Mouse (Mus musculus) kidney, adult 2 months (tissue): ENCODE measurements around the gene Slc35e1. TPM values are rescaled to one million over a fixed set of nuclear protein-coding genes. Genes with fewer than 3 reads are reported as not detected.

Experiments
- DNase-seq: peaks from one replicate; pipeline ENCODE4 v3.0.0; 2021
- H3K27ac ChIP-seq: fragments of 200-500 bp; 2 replicates; pipeline ENCODE4 v1.5.1; 2012; ENCODE audit warnings: low read depth, low read length, control low read depth, inconsistent platforms; ENCODE audit not compliant: insufficient read depth
- H3K27me3 ChIP-seq: fragments of 200-500 bp; replicated peaks from 2 replicates; pipeline ENCODE4 v1.6.1; 2012; ENCODE audit warnings: mild to moderate bottlenecking, moderate library complexity, low read length, inconsistent platforms; ENCODE audit not compliant: control insufficient read depth, insufficient read depth
- H3K36me3 ChIP-seq: fragments of 200-500 bp; 2 replicates; pipeline ENCODE4 v1.6.1; 2012; ENCODE audit warnings: mild to moderate bottlenecking, moderate library complexity, low read length, inconsistent platforms; ENCODE audit not compliant: control insufficient read depth, insufficient read depth
- H3K4me1 ChIP-seq: fragments of 200-500 bp; 2 replicates; pipeline ENCODE4 v1.6.1; 2011; ENCODE audit warnings: low read length; ENCODE audit not compliant: control insufficient read depth, insufficient read depth
- H3K4me3 ChIP-seq: fragments of 200-500 bp; 2 replicates; pipeline ENCODE4 v1.5.1; 2011; ENCODE audit warnings: mild to moderate bottlenecking, low read depth, low read length, control low read depth; ENCODE audit not compliant: insufficient read depth
- CTCF ChIP-seq: fragments of 200-500 bp; conservative IDR thresholded peaks from 2 replicates; pipeline ENCODE4 v1.5.1; 2011; ENCODE audit warnings: low read depth, mild to moderate bottlenecking, control low read depth, low read length, moderate library complexity, mixed read lengths; ENCODE audit not compliant: insufficient read depth, insufficient read length
- POLR2A ChIP-seq: fragments of 200-500 bp; IDR thresholded peaks from one replicate; pipeline ENCODE4 v1.6.1; 2011; ENCODE audit warnings: low read depth, low read length, control low read depth
- WGBS: fragments of 180-500 bp; shearing (Covaris S2); methylation state at CpG from one replicate; pipeline ENCODE4 v1.1.7; 2018; 5-methylcytosine and 5-hydroxymethylcytosine counted together
- polyA plus RNA-seq: library from polyadenylated mRNA; depleted of rRNA; stranded (reverse); fragments of >200 nt; gene quantifications from 2 replicates; pipeline ENCODE4 v1.2.3, GENCODE M21; 2012

Slc35e1 gene
- polyA plus RNA-seq, 1 experiment: 52.7 TPM

- H3K27ac ChIP-seq: no peak overlapping the region
Measured at GRCm38 (mm10) chr8:72497911-72498310, 5.5 kb upstream of the Slc35e1 start.

DNA sequence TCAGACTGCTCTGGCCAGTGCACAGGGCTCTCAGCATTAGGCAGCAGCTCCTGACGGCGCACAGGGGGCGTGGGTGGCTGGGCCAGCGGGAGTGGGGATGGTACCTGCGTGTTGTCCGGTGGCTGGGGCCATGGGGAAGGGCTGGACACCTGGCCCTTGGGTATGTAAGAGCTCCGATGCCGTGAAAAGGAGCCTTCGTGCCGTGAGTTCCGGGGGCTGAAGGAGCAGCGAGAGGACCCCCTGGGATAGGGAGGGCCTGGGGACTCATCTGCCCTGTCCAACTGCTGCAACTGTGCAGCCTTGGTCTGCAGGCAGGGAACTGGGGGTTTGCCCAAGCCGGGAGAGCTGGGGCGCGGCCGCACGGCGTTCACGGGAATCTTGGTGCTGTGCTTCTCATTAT, 3.8 kb upstream of the Slc35e1 start:
- Histone ChIP-seq H3K27me3 (no peaks in the 10 kb centered on the region), H3K36me3 (no peaks in the 10 kb centered on the region), H3K4me3 (no peak overlapping the region), H3K4me1 (peaks cover 8% of the 10 kb centered on the region), H3K27ac (no peak overlapping the region)
- DNase-seq: no peak
- WGBS: 89% methylated on average over 19 of the region's 19 CpGs
- TF ChIP-seq POLR2A (no peak), CTCF (no peak)

More at GRCm38 (mm10) chr8:72497911-72498310, 5.5 kb upstream of the Slc35e1 start:
- Histone ChIP-seq H3K36me3 (no peaks in the 10 kb centered on the region), H3K27me3 (no peaks in the 10 kb centered on the region), H3K4me1 (peaks cover 4% of the 10 kb centered on the region; the same call in 1 of the 2 replicates), H3K4me3 (no peak overlapping the region)
- TF ChIP-seq CTCF (no peak), POLR2A (no peak)
- WGBS: 74% methylated on average over 1 of the region's 1 CpGs
- no peak for DNase-seq

DNA sequence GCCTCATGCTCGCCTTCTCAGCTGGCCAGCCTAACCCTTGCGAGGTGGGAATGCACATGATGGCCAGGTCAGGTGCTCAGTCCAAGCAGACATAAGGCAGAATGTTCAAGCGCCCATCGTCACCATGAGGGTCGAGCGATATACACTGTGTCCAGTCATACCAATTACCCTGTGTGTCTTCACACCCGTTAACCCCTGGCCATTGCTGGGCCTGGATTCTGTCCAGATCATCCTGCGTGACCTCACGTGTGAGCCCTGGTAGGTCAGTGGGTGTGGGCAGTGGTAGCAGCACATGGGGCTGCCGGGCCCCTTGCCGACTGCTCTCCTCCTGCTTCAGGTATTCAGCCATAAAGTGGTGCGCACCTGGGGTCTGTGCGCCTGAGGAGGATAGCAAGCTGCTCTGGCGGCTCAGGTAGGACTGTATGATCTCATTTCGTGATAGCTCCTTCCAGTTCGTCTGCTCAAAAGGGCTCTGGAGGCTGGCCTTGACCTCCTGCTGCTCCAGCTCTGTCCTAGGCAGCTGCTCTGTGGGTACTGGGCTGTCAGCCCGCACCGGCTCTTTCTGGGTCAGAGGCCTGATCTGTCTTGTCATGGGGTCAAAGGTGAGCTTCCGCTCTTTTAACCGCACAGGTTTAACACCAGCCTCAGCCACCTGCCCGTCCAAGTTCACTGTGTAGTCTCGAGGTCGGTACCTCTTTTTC, 3.1 kb upstream of the Slc35e1 start:
- Histone ChIP-seq H3K4me1 (peaks cover 11% of the 10 kb centered on the region), H3K27me3 (no peaks in the 10 kb centered on the region), H3K36me3 (no peaks in the 10 kb centered on the region), H3K27ac (no peak overlapping the region), H3K4me3 (no peak overlapping the region)
- no peak for TF ChIP-seq CTCF
- TF ChIP-seq POLR2A: no peak
- 72% methylated on average over 23 of the region's 23 CpGs for WGBS
- peak; percentile 42 for DNase-seq

DNA sequence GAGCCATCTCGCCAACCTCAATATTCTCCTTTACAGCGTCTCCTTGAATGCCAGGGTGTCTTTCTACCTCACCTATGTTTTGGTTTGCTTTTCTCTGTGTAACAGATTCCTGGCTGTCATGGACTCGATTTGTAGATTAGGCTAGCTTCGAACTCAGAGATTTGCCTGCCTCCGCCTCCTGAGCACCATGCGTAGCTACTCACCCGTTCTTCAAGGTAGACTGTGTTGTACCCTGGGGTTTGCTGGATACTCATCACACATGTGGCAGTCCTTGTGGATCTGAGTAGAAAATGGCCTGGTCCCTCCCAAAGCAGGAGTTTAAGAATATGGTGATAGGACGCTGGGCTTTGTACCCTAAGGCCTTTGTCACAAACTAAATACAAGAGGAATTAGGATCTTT, 967 bp upstream of the Slc35e1 start:
- no peak for DNase-seq
- no peaks in the 10 kb centered on the region for H3K36me3 ChIP-seq
- no peaks in the 10 kb centered on the region for H3K27me3 ChIP-seq
- TF ChIP-seq POLR2A: no peak
- no peak for TF ChIP-seq CTCF
- peak overlapping the region; percentile 71 for H3K4me3 ChIP-seq
- peaks cover 11% of the 10 kb centered on the region for H3K4me1 ChIP-seq
- H3K27ac ChIP-seq: no peak overlapping the region
- 9% methylated on average over 8 of the region's 8 CpGs for WGBS

DNA sequence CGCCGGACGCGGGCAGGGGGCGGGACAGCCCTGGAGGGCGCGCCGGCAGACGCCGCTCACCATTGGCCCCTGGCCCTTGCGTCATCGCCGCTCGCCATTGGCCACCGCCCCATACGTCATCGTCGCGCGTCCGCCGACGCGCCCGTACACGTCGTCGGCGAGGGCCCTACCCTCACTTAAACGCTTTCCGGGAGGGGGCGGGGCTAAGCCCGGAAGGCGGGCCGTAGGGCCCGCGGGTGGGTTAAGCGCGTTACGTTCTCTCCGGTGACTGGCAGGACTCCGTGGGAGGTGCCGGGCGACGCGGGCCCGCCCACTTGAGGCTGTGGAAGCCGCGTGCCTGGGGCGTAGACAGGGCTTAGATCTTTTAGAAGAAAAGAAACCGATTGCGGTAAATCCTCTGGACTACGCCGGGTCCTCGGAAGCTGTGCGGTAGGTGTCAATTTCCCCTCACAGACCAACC, 238 bp upstream of the Slc35e1 start:
- TF ChIP-seq CTCF (no peak), POLR2A (no peak)
- under 1% methylated on average over 56 of the region's 56 CpGs for WGBS
- Histone ChIP-seq H3K4me1 (peaks cover 11% of the 10 kb centered on the region), H3K27me3 (no peaks in the 10 kb centered on the region), H3K36me3 (no peaks in the 10 kb centered on the region), H3K27ac (peak overlapping the region; percentile 43), H3K4me3 (peak overlapping the region; percentile 94)
- DNase-seq: peak; percentile 100

DNA sequence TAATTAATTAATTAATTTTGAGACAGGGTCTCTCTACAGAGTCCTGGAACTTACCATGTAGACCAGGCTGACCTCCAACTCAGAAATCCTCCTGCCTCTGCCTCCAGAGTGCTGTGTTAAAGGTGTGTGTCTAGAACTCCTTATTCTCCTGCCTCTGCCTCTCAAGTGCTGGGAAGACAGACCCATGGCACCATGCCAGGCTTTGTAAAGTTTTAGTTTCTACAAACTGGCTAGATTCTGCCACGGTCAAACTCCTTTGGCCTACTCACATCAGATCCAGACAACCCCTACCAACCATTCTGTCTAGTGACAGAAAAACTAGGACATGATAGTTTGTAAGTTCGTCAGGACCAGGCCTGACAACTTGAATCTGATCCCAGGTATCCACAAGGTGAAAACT, 1.4 kb downstream of the Slc35e1 start:
- Histone ChIP-seq H3K27ac (no peak overlapping the region), H3K36me3 (no peaks in the 10 kb centered on the region), H3K4me3 (no peak overlapping the region), H3K27me3 (no peaks in the 10 kb centered on the region), H3K4me1 (peaks cover 11% of the 10 kb centered on the region)
- no peak for DNase-seq
- no peak for TF ChIP-seq POLR2A
- no peak for TF ChIP-seq CTCF
- 54% methylated on average over 2 of the region's 2 CpGs for WGBS

DNA sequence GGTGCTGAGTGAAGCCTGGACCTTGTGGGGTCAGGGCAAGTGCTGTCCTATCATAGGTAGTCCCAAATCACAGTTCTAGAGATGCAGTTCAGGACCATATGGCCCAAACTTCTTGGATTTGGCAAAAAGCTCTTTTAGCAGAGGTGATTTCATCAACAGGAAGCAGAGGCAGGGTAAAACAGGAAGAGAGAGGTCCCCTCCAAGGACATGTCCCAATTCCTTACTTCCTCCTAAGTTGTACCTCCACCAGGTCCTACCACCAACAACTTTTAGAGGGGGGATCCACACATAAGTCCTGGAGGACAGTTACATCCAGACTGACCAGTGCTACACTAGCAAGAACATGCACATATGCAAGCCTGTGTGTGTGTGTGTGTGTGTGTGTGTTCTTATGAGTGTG, 5.4 kb downstream of the Slc35e1 start:
- H3K4me1 ChIP-seq: peaks cover 7% of the 10 kb centered on the region
- TF ChIP-seq POLR2A (no peak), CTCF (no peak)
- H3K27me3 ChIP-seq: no peaks in the 10 kb centered on the region
- DNase-seq: no peak
- no peak overlapping the region for H3K4me3 ChIP-seq
- H3K27ac ChIP-seq: no peak overlapping the region
- no peaks in the 10 kb centered on the region for H3K36me3 ChIP-seq
